Mouse (Mus musculus) midbrain, embryonic 14.5 days (tissue): Measurements from ENCODE around the gene Zc3h10. TPM values are rescaled to one million over a fixed set of nuclear protein-coding genes. Genes with fewer than 3 reads are reported as not detected.
"Not testable (repeated sequence)": the region's sequence is repeated elsewhere in the genome, so short reads cannot be mapped to it uniquely, and the experiment has no call there.

Source experiments
- ATAC-seq: fragments of 200-750 bp; cut with Nextera tagmentation; 2 replicates; pipeline ENCODE4 v1.8.0; 2017; ENCODE audit warnings: moderate number of reproducible peaks, moderate library complexity; ENCODE audit not compliant: low FRiP score, low TSS enrichment
- DNase-seq: peaks from one replicate; pipeline ENCODE4 v3.0.0-alpha.2; 2015
- H3K27ac ChIP-seq: fragments of 300-500 bp; sonication (generic); replicated peaks from 2 replicates; pipeline ENCODE4 v1.5.1; 2014; ENCODE audit warnings: mild to moderate bottlenecking, low read depth, low read length, moderate library complexity
- H3K27me3 ChIP-seq: fragments of 300-500 bp; sonication (generic); 2 replicates; pipeline ENCODE4 v1.6.1; 2014; ENCODE audit warnings: low read length, control low read depth, mixed read lengths; ENCODE audit not compliant: control insufficient read depth, insufficient read depth
- H3K36me3 ChIP-seq: fragments of 300-500 bp; sonication (generic); 2 replicates; pipeline ENCODE4 v1.6.1; 2014; ENCODE audit warnings: low read length, control low read depth; ENCODE audit not compliant: control insufficient read depth, insufficient read depth
- H3K4me1 ChIP-seq: fragments of 300-500 bp; sonication (generic); 2 replicates; pipeline ENCODE4 v1.6.1; 2014; ENCODE audit warnings: mild to moderate bottlenecking, antibody characterized with exemption, low read length, control low read depth; ENCODE audit not compliant: control insufficient read depth, insufficient read depth
- H3K4me2 ChIP-seq: fragments of 300-500 bp; sonication (generic); 2 replicates; pipeline ENCODE4 v1.6.1; 2014; ENCODE audit warnings: mild to moderate bottlenecking, low read length, moderate library complexity
- H3K4me3 ChIP-seq: fragments of 300-500 bp; sonication (generic); replicated peaks from 2 replicates; pipeline ENCODE4 v1.5.1; 2014; ENCODE audit warnings: low read depth, low read length
- H3K9ac ChIP-seq: fragments of 300-500 bp; sonication (generic); replicated peaks from 2 replicates; pipeline ENCODE4 v1.6.1; 2014; ENCODE audit warnings: mild to moderate bottlenecking, low read length, moderate library complexity
- H3K9me3 ChIP-seq: fragments of 300-500 bp; sonication (generic); 2 replicates; pipeline ENCODE4 v1.6.1; 2016; ENCODE audit warnings: low read length, control low read depth, mixed read lengths; ENCODE audit not compliant: control insufficient read depth
- WGBS: fragments of 180-500 bp; shearing (Covaris S2); extraction: QIAGEN DNeasy Blood & Tissue Kit; methylation state at CpG from one replicate; pipeline ENCODE4 v1.1.7; 2014; 5-methylcytosine and 5-hydroxymethylcytosine counted together
- polyA plus RNA-seq: library from polyadenylated mRNA; unstranded; fragments of >200 nt; fragmentation: Nextera tagmentation; extraction: Ambion mirVana; gene quantifications from 2 replicates; pipeline ENCODE4 v1.2.1, GENCODE M21; 2014

Gene Zc3h10
- polyA plus RNA-seq, 1 experiment from 2014 or later = 19.6 TPM

GRCm38 (mm10) chr10:128565206-128565787, 17.7 kb upstream of the Zc3h10 start:
- ATAC-seq = no peak; the same call in none of the 2 replicates

DNA sequence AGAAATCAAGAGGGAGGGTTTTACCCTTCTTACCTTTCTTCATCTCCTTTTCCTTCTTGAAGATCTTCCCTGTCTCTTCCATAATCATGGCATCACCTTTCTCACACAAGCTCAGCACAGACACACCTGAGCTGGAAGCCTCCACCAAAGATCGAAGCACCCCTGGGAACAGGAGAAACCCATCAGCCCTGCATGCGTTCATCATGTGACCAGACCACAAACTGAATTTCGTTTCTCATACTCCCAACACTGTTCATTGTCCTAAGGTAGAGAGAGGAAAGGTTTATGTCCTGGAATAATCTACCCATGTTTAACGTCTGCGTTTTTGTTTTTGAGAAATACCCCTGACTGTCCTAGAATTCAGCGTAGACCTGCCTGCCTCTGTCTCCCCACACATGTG, 16.0 kb upstream of the Zc3h10 start:
- H3K9me3 ChIP-seq = no peaks in the 10 kb centered on the region
- H3K9ac ChIP-seq = no peak overlapping the region
- H3K36me3 ChIP-seq = peaks cover 45% of the 10 kb centered on the region
- 92% methylated on average over 6 of the region's 6 CpGs for WGBS
- no peak for ATAC-seq
- H3K27ac ChIP-seq = no peak overlapping the region
- H3K4me1 ChIP-seq = peaks cover 11% of the 10 kb centered on the region
- no peak for DNase-seq
- H3K27me3 ChIP-seq = no peaks in the 10 kb centered on the region
- H3K4me3 ChIP-seq = no peak overlapping the region
- H3K4me2 ChIP-seq = no peak overlapping the region

More at GRCm38 (mm10) chr10:128565206-128565787, 17.7 kb upstream of the Zc3h10 start:
- Histone ChIP-seq H3K9ac (peak overlapping the region; percentile 83), H3K27me3 (no peaks in the 10 kb centered on the region), H3K4me1 (peaks cover 11% of the 10 kb centered on the region), H3K9me3 (no peaks in the 10 kb centered on the region), H3K4me3 (peak overlapping the region; percentile 85), H3K4me2 (peak overlapping the region; percentile 91), H3K36me3 (peaks cover 27% of the 10 kb centered on the region), H3K27ac (peak overlapping the region; percentile 89)
- peak; percentile 40 for DNase-seq
- under 1% methylated on average over 46 of the region's 46 CpGs for WGBS

- Histone ChIP-seq H3K27me3 (no peaks in the 10 kb centered on the region), H3K36me3 (peaks cover 50% of the 10 kb centered on the region), H3K4me2 (no peak overlapping the region), H3K9me3 (no peaks in the 10 kb centered on the region), H3K4me1 (no peaks in the 10 kb centered on the region), H3K4me3 (no peak overlapping the region), H3K27ac (no peak overlapping the region), H3K9ac (no peak overlapping the region)
- no peak for DNase-seq
- WGBS = 89% methylated on average over 6 of the region's 6 CpGs
- no peak for ATAC-seq
Measured at GRCm38 (mm10) chr10:128556963-128557362, 9.4 kb upstream of the Zc3h10 start.

GRCm38 (mm10) chr10:128556286-128556685, 8.7 kb upstream of the Zc3h10 start:
- Histone ChIP-seq H3K9ac (no peak overlapping the region), H3K4me1 (no peaks in the 10 kb centered on the region), H3K36me3 (peaks cover 43% of the 10 kb centered on the region), H3K4me3 (no peak overlapping the region), H3K4me2 (no peak overlapping the region), H3K27ac (no peak overlapping the region), H3K9me3 (no peaks in the 10 kb centered on the region), H3K27me3 (no peaks in the 10 kb centered on the region)
- ATAC-seq = no peak
- no peak for DNase-seq

DNA sequence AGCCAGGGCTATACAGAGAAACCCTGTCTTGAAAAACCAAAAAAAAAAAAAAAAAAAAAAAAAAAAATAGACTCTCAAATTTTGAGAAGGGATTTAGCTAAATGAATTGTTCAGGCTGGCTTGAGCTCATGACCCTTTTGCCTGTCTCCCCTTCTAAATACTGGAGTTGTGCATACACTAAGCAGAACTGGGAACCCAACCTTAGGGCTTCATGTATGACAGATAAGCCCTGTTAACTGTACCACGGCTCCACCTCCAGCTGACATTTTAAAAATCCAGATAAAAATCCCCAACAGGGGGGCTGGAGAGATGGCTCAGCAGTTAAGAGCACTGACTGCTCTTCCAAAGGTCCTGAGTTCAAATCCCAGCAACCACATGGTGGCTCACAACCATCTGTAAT, 8.0 kb upstream of the Zc3h10 start:
- H3K4me2 ChIP-seq, H3K9me3 ChIP-seq, DNase-seq, H3K27me3 ChIP-seq, H3K4me1 ChIP-seq, H3K4me3 ChIP-seq, H3K27ac ChIP-seq, H3K9ac ChIP-seq, ATAC-seq: not testable (repeated sequence)
- WGBS = 84% methylated on average over 1 of the region's 1 CpGs
- peaks cover 36% of the 10 kb centered on the region for H3K36me3 ChIP-seq

GRCm38 (mm10) chr10:128550144-128550823, 2.7 kb upstream of the Zc3h10 start:
- whole genome bisulfite sequencing = 90% methylated on average over 11 of the region's 11 CpGs
- not testable (repeated sequence) for ATAC-seq, H3K4me1 ChIP-seq, H3K36me3 ChIP-seq, H3K4me2 ChIP-seq, H3K9me3 ChIP-seq, DNase-seq, H3K9ac ChIP-seq, H3K4me3 ChIP-seq, H3K27me3 ChIP-seq
- peak overlapping the region; percentile 60; the same call in 1 of the 2 replicates for H3K27ac ChIP-seq

DNA sequence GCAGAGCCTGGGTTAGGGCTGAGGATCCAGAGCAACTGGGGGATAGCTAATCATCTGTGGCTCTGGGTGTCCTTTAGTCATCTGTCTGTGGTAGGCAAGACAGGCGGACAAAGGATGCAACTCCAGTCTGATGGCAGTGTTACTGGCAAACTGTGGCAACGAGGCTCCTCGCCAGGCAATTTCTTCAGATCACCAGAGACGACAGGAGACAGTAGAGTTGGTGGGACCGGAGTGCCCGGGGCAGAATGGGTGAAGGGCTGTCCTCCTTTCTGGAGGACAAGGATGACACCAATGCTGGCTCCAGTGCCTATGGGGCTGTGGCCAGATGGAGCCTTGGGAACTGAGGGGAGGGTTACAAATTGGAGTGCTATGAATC, 2.1 kb upstream of the Zc3h10 start:
- Histone ChIP-seq H3K4me2 (peak overlapping the region; percentile 83), H3K4me3 (peak overlapping the region; percentile 73; the same call in 1 of the 2 replicates)

DNA sequence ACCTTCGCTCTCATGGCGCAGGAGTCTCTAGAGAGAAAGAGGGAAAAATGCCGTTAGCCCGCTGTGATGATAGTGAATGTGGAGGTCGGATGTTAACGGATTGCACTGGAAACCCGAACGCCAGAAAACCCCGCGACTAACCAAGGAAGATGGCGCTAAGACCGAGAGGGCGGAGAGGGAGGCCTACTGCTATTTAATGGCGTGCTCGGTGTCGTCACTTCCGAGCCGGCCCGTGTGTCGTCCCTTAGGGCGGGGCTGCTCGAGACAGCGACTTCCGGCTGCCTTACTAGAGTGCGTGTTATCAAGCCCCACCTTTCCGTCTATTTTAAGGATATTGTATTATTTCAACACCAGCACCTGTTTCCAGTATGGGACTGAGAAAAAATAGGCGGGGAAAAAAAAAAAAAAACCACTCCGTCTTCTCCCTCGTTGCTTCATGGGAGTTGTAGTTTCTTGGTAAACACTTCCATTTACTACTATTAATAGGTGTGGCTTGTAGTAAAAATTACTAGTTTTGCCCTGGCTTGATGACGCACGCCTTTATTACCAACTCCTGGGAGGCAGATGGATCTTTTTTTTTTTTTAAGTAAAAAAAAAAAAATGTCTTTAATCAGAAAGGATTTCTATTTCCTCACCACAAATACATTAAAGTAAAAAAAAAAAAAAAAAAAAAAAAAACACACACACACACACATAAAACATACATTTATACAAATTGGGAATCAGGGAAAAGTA, 1.5 kb upstream of the Zc3h10 start, which contains the start of gene Rpl41:
Gene Rpl41, minus strand, starts transcription at position 359 of the 735 bp plus-strand sequence.
- DNase-seq = peak; percentile 98
- peak within 1 kb of the TSS; percentile 83 for H3K4me2 ChIP-seq
- H3K4me3 ChIP-seq = peak within 1 kb of the TSS; percentile 73
- no peaks in the 10 kb centered on the region for H3K27me3 ChIP-seq
- H3K27ac ChIP-seq = peak within 1 kb of the TSS; percentile 96
- ATAC-seq = peak; percentile 91
- peaks cover 8% of the 10 kb centered on the region for H3K4me1 ChIP-seq
- no peaks in the 10 kb centered on the region for H3K9me3 ChIP-seq
- H3K9ac ChIP-seq = peak within 1 kb of the TSS; percentile 92
- peaks cover 15% of the 10 kb centered on the region for H3K36me3 ChIP-seq
- WGBS = under 1% methylated on average over 31 of the region's 31 CpGs

More for the DNA sequence above, 2.1 kb upstream of the Zc3h10 start:
- H3K9me3 ChIP-seq, H3K36me3 ChIP-seq, H3K9ac ChIP-seq, ATAC-seq, H3K4me1 ChIP-seq, DNase-seq, H3K27me3 ChIP-seq: not testable (repeated sequence)
- peak overlapping the region; percentile 60; the same call in 1 of the 2 replicates for H3K27ac ChIP-seq
- WGBS = 59% methylated on average over 6 of the region's 6 CpGs
